Mouse (Mus musculus): ENCODE data around the gene Hoxd9. TPM values are rescaled to one million over a fixed set of nuclear protein-coding genes. Genes with fewer than 3 reads are reported as not detected.
A peak's percentile ranks its signal among the peaks of the same experiment; 100 is the strongest.

Hoxd9 gene
- polyA plus RNA-seq, 1 experiment from 2014 or later: not detected

DNA sequence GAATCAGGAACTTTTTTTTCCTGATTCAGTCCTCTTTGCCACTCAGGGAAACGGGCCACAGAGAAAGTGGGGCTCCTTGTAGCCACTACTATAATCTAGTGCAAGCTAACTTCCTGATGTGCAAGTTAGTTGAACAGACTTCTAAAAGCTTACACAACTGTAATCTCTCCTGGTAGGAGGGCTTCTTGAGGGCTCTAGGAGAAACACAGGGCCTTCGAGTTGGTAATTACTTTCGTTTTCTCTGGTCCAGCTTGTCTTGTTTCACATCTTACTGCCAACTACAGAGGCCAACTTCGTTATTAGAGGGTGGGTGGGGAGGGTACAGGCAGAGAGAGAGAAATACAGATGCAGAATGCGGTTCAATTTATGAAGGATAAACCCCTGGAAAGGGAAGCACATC, 25.7 kb upstream of the Hoxd9 start:
- DNase-seq (ENCODE audit: extremely low spot score, low spot score): no peak
- Histone ChIP-seq H3K4me3 (no peak overlapping the region), H3K27ac (no peak overlapping the region), H3K27me3 (ENCODE audit: poor library complexity, severe bottlenecking) (peaks cover 100% of the 10 kb centered on the region), H3K4me1 (peaks cover 31% of the 10 kb centered on the region), H3K36me3 (replicated peaks) (no peaks in the 10 kb centered on the region), H3K9me3 (no peaks in the 10 kb centered on the region)
- WGBS: 2% methylated on average over 5 of the region's 5 CpGs

DNA sequence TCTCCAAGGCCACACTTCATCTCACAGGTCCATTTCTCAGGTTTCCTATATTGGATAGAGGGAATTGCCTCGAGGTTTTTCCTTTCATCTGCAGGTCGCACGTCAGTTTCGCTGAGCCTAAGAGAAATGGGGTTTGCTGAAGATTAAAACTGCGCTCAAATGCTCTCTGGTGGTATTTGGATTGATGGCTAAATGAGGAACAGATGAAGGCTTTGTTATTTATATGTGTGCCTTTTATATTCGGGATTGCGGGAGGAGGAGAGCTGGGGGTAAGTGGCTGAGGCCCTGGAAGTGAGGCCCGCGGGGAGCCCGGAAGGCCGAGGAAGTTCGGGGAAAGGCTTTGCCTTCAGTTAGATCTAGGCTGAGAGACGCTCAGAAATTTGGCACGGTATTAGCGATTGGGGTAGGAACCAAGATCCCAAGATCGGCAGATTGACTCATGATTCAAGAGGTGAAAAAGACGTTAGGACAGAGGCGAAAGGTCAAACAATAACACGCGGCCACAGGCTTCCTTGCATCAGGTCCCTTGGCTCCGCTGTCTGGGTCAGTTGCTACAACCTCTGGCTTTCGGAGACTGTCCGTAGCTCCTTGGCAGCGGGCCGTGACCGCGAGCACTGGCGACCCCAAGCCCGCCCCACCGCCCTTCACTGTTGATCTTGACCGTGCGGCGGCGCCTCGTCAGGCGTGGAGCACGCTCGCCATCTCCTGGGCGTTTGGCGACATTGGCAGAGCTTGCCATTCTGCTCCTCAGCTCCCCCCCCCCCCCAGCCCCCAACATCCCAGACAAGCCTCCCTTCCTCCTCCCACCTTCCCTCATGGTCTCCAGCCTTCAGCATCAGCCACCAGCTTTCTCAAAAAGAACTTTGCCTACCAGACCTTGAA, 24.8 kb upstream of the Hoxd9 start:
- H3K9me3 ChIP-seq: no peaks in the 10 kb centered on the region
- no peaks in the 10 kb centered on the region for H3K36me3 ChIP-seq (replicated peaks)
- H3K27ac ChIP-seq: no peak overlapping the region
- peak overlapping the region; percentile 28 for H3K4me3 ChIP-seq
- WGBS: under 1% methylated on average over 40 of the region's 40 CpGs
- peaks cover 29% of the 10 kb centered on the region for H3K4me1 ChIP-seq
- H3K27me3 ChIP-seq (ENCODE audit: poor library complexity, severe bottlenecking): peaks cover 100% of the 10 kb centered on the region
- peak; percentile 79 for DNase-seq (ENCODE audit: extremely low spot score, low spot score)

DNA sequence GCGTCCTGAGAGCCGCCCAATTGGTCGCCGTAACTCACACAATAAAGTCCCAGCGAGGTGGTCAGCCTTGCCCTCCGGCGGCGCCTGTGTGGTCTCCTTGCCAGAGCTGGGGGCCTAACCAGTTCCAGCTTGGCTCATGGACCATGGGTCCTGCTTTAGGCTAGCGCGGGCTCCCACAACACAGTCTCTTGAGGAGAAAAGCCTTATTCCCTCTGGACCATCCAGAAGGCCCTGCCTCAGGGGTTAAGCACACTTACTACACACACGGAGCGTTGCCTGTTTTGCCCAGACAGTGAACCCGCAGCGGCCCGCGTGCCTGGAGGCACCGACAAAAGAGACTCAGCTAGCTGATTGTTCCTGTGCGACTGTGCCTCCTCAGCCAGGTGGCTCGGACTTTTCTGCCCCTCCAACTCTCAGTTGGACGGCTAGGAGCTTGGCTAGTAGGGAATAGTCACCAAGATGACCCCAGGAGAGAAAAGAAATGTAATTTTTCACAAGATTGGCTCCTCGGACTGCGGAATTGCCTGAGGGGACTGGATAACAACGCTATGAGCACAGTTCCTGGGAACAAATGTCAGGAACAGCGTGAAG, 23.6 kb upstream of the Hoxd9 start:
- H3K27me3 ChIP-seq (ENCODE audit: poor library complexity, severe bottlenecking): peaks cover 100% of the 10 kb centered on the region
- under 1% methylated on average over 24 of the region's 24 CpGs for WGBS
- no peaks in the 10 kb centered on the region for H3K9me3 ChIP-seq
- H3K4me3 ChIP-seq: no peak overlapping the region
- peaks cover 19% of the 10 kb centered on the region for H3K4me1 ChIP-seq
- peak; percentile 53 for DNase-seq (ENCODE audit: extremely low spot score, low spot score)
- no peak overlapping the region for H3K27ac ChIP-seq
- H3K36me3 ChIP-seq (replicated peaks): no peaks in the 10 kb centered on the region

DNA sequence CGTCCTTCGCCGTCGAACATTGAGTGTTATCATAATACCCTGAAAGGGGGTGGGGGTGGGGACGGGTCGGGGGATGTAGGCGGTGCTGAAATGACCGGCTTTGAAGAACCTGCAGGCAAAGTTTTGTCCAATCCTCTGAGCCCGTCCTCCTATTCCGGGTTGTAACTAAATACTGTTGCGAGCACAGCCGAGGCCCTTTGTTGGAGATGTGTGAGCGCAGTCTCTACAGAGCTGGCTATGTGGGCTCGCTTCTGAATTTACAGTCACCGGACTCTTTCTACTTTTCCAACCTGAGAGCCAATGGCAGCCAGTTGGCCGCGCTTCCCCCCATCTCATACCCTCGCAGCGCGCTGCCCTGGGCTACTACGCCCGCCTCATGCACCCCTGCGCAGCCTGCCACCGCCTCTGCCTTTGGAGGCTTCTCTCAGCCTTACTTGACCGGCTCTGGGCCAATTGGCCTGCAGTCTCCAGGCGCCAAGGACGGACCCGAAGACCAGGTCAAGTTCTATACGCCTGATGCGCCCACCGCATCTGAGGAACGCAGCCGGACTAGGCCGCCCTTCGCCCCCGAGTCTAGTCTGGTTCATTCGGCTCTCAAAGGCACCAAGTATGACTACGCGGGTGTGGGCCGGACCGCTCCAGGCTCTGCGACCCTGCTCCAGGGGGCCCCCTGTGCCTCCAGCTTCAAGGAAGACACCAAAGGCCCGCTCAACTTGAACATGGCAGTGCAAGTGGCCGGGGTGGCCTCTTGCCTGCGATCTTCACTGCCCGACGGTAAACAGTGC, 22.5 kb upstream of the Hoxd9 start, which contains the start of gene Hoxd12:
Gene Hoxd12 (plus strand): TSS at position 133 of the 785 bp plus-strand sequence.
- H3K4me1 ChIP-seq: peaks cover 19% of the 10 kb centered on the region
- 2% methylated on average over 47 of the region's 47 CpGs for WGBS
- no peaks in the 10 kb centered on the region for H3K36me3 ChIP-seq (replicated peaks)
- H3K27me3 ChIP-seq (ENCODE audit: poor library complexity, severe bottlenecking): peaks cover 100% of the 10 kb centered on the region
- no peak within 1 kb of the TSS for H3K27ac ChIP-seq
- DNase-seq (ENCODE audit: extremely low spot score, low spot score): no peak
- no peaks in the 10 kb centered on the region for H3K9me3 ChIP-seq
- no peak within 1 kb of the TSS for H3K4me3 ChIP-seq

DNA sequence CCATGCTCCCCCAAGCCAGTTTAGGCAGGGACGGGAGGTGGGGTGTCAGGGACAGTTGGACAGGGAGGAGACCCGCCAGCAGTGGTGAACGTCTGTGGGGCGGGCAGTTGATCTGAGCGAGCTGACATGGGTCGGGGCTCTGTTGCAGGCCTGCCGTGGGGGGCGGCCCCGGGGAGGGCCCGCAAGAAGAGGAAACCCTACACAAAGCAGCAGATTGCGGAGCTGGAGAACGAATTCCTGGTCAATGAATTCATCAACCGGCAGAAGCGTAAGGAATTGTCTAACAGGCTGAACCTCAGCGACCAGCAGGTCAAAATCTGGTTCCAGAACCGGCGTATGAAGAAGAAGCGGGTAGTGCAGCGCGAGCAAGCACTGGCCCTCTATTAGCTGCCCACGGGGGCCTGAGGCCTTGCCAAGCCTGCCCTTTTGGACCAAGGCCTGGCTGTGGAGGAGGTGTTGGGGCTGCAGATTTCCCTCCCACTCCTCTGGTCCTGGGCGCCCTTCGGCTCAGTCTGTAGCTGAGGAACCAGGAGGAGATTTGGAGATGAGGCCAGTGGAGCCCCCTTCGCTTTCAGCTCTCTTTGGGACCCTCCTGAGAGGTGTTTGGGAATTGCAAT, 21.8 kb upstream of the Hoxd9 start:
- no peaks in the 10 kb centered on the region for H3K36me3 ChIP-seq (replicated peaks)
- DNase-seq (ENCODE audit: extremely low spot score, low spot score): no peak
- peaks cover 19% of the 10 kb centered on the region for H3K4me1 ChIP-seq
- H3K4me3 ChIP-seq: no peak overlapping the region
- H3K27me3 ChIP-seq (ENCODE audit: poor library complexity, severe bottlenecking): peaks cover 100% of the 10 kb centered on the region
- H3K27ac ChIP-seq: no peak overlapping the region
- H3K9me3 ChIP-seq: no peaks in the 10 kb centered on the region
- WGBS: 4% methylated on average over 24 of the region's 24 CpGs

DNA sequence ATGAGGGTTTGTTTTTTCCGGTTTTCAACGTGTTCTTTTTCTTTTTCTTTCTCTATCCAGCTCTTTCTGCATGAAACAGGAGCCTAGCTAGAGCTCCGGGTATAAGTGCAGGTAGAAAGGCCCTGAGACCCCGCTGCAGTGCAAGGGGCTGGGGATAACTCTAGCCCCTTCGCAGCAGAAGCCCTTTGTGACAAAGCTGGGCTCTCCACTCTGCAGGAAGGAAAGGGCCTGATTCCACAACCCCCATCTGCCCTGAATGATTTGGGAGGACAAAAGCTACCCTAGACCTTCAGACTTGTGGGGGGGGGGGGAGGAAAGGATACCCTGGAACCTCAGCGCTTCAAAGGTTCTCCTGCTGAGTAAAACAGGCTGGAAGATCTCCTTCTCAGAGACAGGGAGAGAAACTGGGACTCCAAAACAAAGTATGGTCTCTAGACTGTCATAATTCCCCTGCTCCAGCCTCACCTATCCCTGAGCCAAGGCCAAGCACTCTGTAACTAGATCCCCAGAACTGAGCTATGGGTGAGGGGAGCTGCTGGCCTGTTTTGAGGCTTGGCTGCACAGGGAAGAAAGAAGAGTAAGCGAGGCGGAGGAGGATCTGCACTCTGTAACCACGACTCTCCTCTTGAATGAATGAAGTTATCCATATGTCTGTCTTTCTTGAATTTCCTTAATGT, 21.0 kb upstream of the Hoxd9 start:
- Histone ChIP-seq H3K4me3 (no peak overlapping the region), H3K9me3 (no peaks in the 10 kb centered on the region), H3K27ac (no peak overlapping the region), H3K27me3 (ENCODE audit: poor library complexity, severe bottlenecking) (peaks cover 100% of the 10 kb centered on the region), H3K4me1 (peaks cover 19% of the 10 kb centered on the region), H3K36me3 (replicated peaks) (no peaks in the 10 kb centered on the region)
- 3% methylated on average over 9 of the region's 9 CpGs for WGBS
- no peak for DNase-seq (ENCODE audit: extremely low spot score, low spot score)

DNA sequence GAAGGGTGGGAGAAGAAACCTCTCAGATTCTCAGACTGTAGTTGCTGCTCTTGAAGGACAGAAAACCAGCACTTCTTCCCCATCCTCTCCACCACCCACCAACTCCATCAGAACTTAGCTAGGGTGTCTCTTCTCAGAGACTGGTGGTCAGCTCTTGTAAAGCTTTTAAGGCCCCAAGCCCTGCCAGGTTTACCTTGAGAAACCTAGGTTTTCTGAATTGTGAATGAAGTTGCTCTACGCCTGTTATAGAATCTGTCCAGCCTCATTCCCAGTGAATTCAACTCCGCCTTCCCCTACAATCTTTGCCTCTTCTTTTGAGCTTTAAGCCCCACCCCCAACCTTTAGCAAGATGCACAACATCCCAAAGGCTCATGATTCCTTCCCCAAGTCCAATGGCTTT, 20.4 kb upstream of the Hoxd9 start:
- no peaks in the 10 kb centered on the region for H3K9me3 ChIP-seq
- peaks cover 100% of the 10 kb centered on the region for H3K27me3 ChIP-seq (ENCODE audit: poor library complexity, severe bottlenecking)
- no peak overlapping the region for H3K27ac ChIP-seq
- 10% methylated on average over 2 of the region's 2 CpGs for WGBS
- H3K4me1 ChIP-seq: peaks cover 24% of the 10 kb centered on the region
- H3K36me3 ChIP-seq (replicated peaks): no peaks in the 10 kb centered on the region
- no peak overlapping the region for H3K4me3 ChIP-seq
- DNase-seq (ENCODE audit: extremely low spot score, low spot score): no peak

DNA sequence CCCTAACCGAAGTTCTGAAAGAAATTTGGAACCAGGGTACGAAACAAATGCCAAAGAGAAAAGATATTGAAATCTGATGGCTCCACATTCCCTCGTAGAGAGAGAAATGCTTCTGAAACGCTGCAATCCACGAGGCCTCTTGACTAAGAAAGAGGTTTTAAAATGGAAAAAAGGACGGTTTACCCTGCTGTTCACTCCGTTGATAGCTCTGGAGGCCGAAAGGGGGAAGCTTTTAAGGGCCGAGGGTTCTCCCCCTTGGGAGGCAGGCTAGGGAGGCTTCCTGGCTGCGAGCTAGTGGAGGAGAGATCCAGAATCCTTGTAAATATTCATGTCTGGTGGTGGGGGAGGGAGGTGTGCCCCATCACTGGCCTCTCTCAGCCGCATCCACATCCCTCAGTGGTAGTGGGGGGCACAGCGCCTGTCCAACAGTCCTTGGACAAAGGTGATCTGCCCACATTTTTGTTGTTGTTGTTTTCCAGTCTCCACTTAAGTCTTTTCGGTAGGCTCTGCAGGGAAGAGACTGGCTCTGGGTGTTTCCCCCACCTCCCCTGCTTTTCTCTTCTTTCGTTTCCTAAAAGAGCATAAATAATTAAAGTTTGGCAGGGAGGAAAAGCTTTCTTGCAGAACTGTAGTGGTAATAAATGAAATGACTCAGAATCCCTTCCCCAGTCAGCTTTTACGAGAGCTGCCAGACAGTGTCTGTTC, 18.5 kb upstream of the Hoxd9 start, which contains the start of gene Hoxd11:
Gene Hoxd11 (plus strand): TSS at position 667 of the 705 bp plus-strand sequence.
- Histone ChIP-seq H3K27me3 (ENCODE audit: poor library complexity, severe bottlenecking) (peaks cover 100% of the 10 kb centered on the region), H3K4me1 (peaks cover 21% of the 10 kb centered on the region), H3K4me3 (no peak within 1 kb of the TSS), H3K27ac (no peak within 1 kb of the TSS), H3K36me3 (replicated peaks) (no peaks in the 10 kb centered on the region), H3K9me3 (no peaks in the 10 kb centered on the region)
- WGBS: 2% methylated on average over 15 of the region's 15 CpGs
- no peak for DNase-seq (ENCODE audit: extremely low spot score, low spot score)

DNA sequence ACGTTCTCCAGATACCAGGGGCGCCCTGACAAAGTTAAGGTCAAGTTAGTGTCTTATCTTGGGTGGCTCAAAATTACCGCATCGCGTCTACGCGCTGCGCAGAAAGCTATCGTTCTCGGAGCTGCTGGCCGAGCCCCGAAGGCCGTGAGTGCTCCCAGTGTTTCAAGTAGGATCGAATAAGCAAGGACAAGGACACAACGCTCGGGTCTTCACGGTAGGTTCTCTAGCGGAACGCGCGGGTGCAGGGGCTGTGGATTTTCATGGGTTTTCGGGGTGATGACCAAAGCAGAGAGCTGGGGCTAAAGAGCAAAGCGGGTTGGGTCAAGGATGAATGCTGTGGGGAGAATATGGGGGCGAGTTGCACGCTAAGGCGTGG, 17.9 kb upstream of the Hoxd9 start:
- WGBS: 1% methylated on average over 26 of the region's 26 CpGs
- Histone ChIP-seq H3K36me3 (replicated peaks) (no peaks in the 10 kb centered on the region), H3K4me1 (peaks cover 21% of the 10 kb centered on the region), H3K27ac (no peak overlapping the region), H3K27me3 (ENCODE audit: poor library complexity, severe bottlenecking) (peaks cover 100% of the 10 kb centered on the region), H3K9me3 (no peaks in the 10 kb centered on the region), H3K4me3 (no peak overlapping the region)
- DNase-seq (ENCODE audit: extremely low spot score, low spot score): no peak

DNA sequence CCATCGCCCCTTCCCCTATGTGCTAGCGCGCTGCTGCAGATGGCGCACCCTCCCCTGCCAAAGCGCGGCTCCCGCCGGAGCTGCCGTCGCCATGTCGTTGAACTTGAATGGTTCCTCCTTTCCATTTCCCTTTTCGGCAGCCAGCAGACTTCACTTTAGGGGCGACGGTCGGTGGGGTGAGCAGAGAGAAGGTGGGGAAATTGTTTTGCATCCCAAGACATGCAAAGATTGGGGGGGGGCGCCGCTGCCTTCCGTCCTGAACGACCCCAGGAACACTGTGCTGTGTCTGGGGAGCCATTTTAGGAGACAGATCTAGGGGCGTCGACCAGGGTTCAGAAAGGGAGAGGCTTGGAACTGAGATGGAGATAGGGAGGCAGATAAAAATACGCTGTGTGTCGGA, 17.5 kb upstream of the Hoxd9 start:
- Histone ChIP-seq H3K36me3 (replicated peaks) (no peaks in the 10 kb centered on the region), H3K27me3 (ENCODE audit: poor library complexity, severe bottlenecking) (peaks cover 100% of the 10 kb centered on the region), H3K4me3 (no peak overlapping the region), H3K9me3 (no peaks in the 10 kb centered on the region), H3K27ac (no peak overlapping the region), H3K4me1 (peaks cover 21% of the 10 kb centered on the region)
- no peak for DNase-seq (ENCODE audit: extremely low spot score, low spot score)
- WGBS: 1% methylated on average over 23 of the region's 23 CpGs

DNA sequence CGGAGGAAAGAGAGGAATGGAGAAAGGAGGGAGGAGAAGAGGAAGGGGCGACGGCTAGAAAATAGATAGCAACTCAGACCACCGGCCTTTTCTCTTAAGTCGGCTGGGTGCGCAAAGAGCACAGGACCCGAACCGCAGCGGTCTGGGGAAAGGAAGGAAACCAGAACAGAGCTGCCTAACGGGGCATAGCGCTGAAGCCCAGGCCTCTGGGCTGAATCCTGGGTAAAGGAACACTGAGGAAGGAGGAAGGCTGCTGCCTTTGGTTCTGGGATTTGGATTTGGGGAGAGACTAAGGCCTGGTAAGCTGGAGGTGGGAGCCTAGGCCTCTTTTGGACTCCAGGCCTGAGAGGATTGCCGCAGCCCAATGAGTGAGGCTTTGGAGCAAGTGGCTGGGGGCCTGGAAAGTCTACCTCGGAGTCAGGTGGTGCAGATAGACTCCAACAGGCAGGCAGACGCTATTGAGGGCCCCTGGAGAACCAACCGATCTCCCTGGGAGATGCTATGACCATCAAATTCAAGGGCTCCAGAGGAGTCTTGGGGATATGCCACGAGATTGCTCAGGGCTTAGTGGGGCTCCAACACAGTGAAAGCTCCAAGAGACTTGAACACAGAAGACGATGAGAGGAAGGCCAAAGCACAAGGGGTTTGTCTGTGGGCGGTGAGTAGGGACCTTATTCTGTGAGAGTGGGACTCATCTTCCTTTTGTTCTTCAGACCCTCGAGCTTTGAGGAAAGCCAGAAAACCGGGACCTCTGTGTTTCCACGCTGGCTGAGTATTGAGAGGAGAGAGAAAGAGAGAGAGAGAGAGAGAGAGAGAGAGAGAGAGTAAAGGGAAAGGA, 16.7 kb upstream of the Hoxd9 start:
- Histone ChIP-seq H3K27ac (no peak overlapping the region), H3K27me3 (ENCODE audit: poor library complexity, severe bottlenecking) (peaks cover 100% of the 10 kb centered on the region), H3K4me1 (peaks cover 15% of the 10 kb centered on the region), H3K4me3 (no peak overlapping the region), H3K9me3 (no peaks in the 10 kb centered on the region), H3K36me3 (replicated peaks) (no peaks in the 10 kb centered on the region)
- WGBS: 1% methylated on average over 21 of the region's 21 CpGs
- no peak for DNase-seq (ENCODE audit: extremely low spot score, low spot score)
